Mouse (Mus musculus) liver, embryonic 14.5 days (tissue): ENCODE measurements around the gene Ube2s. TPM values are rescaled to one million over a fixed set of nuclear protein-coding genes. Genes with fewer than 3 reads are reported as not detected.

Experiments
- ATAC-seq: fragments of 200-750 bp; cut with Nextera tagmentation; 2 replicates; pipeline ENCODE4 v1.8.0; 2017; ENCODE audit warnings: moderate number of reproducible peaks, mild to moderate bottlenecking, moderate library complexity; ENCODE audit not compliant: insufficient read depth
- DNase-seq, 3 experiments: peaks; one replicate each; pipeline ENCODE4 v3.0.0-alpha.2; 2012 to 2013; ENCODE audit warnings: low read depth in 3 of 3, low spot score in 3 of 3
- H3K27ac ChIP-seq: fragments of 300-500 bp; sonication (generic); 2 replicates; pipeline ENCODE4 v1.5.1; 2014; ENCODE audit warnings: moderate library complexity, mild to moderate bottlenecking, control low read depth, inconsistent platforms
- H3K27me3 ChIP-seq: fragments of 300-500 bp; sonication (generic); 2 replicates; pipeline ENCODE4 v1.6.1; 2014; ENCODE audit warnings: mild to moderate bottlenecking, low read length, moderate library complexity; ENCODE audit not compliant: control insufficient read depth, insufficient read depth
- H3K36me3 ChIP-seq: fragments of 300-500 bp; sonication (generic); replicated peaks from 2 replicates; pipeline ENCODE4 v1.6.1; 2014; ENCODE audit warnings: low read depth; ENCODE audit not compliant: control insufficient read depth, insufficient read depth
- H3K4me1 ChIP-seq, 2 experiments: fragments of 200-500 bp in 1 of 2; fragments of 300-500 bp in 1 of 2; sonication (generic) in 1 of 2; replicated peaks; 2 replicates each; pipeline ENCODE4 v1.6.1; 2012 to 2014; ENCODE audit warnings: antibody characterized with exemption in 1 of 2, inconsistent platforms in 1 of 2, low read length in 1 of 2; ENCODE audit not compliant: control insufficient read depth in 2 of 2, insufficient read depth in 2 of 2
- H3K4me2 ChIP-seq: fragments of 300-500 bp; sonication (generic); 2 replicates; pipeline ENCODE4 v1.6.1; 2014; ENCODE audit warnings: low read depth, mild to moderate bottlenecking, control low read depth, moderate library complexity
- H3K4me3 ChIP-seq, 2 experiments: fragments of 200-500 bp in 1 of 2; fragments of 300-500 bp in 1 of 2; sonication (generic) in 1 of 2; 2 replicates each; pipeline ENCODE4 v1.5.1; 2012 to 2014; ENCODE audit warnings: low read depth in 2 of 2, low read length in 2 of 2, mild to moderate bottlenecking in 2 of 2, control low read depth in 1 of 2, inconsistent platforms in 1 of 2, moderate library complexity in 1 of 2; ENCODE audit not compliant: insufficient read depth in 1 of 2
- H3K9ac ChIP-seq: fragments of 300-500 bp; sonication (generic); replicated peaks from 2 replicates; pipeline ENCODE4 v1.6.1; 2014; ENCODE audit warnings: mild to moderate bottlenecking, control low read depth, moderate library complexity
- H3K9me3 ChIP-seq: fragments of 300-500 bp; sonication (generic); 2 replicates; pipeline ENCODE4 v1.6.1; 2016; ENCODE audit warnings: low read length, mixed read lengths; ENCODE audit not compliant: control insufficient read depth
- CTCF ChIP-seq: IDR thresholded peaks from 2 replicates; pipeline ENCODE4 v1.5.1; 2016; ENCODE audit warnings: antibody characterized with exemption, low read depth, control low read depth
- EP300 ChIP-seq: IDR thresholded peaks from 2 replicates; pipeline ENCODE4 v1.6.1; 2016; ENCODE audit warnings: antibody characterized with exemption, low read depth
- WGBS: fragments of 180-500 bp; shearing (Covaris S2); extraction: QIAGEN DNeasy Blood & Tissue Kit; methylation state at CpG from one replicate; pipeline ENCODE4 v1.1.7; 2014; ENCODE audit not compliant: insufficient replicate concordance; 5-methylcytosine and 5-hydroxymethylcytosine counted together
- polyA plus RNA-seq, 2 experiments: library from polyadenylated mRNA; depleted of rRNA in 1 of 2; stranded (reverse) in 1 of 2; unstranded in 1 of 2; fragments of >200 nt; fragmentation: Nextera tagmentation in 1 of 2; extraction: Ambion mirVana in 1 of 2; gene quantifications; 2 replicates each; pipeline versions ENCODE4 v1.2.1 to v1.2.3; 2012 to 2014

Ube2s gene
- polyA plus RNA-seq, 2 experiments, result 265 to 295 TPM

- 60% methylated on average over 2 of the region's 2 CpGs for WGBS
- H3K9ac ChIP-seq, result no peak within 1 kb of the TSS
- ATAC-seq, result no peak
- no peaks in the 10 kb centered on the region for H3K36me3 ChIP-seq
- peaks cover 16% of the 10 kb centered on the region for H3K27me3 ChIP-seq
- H3K9me3 ChIP-seq, result no peaks in the 10 kb centered on the region
- peaks cover 4 to 9% of the 10 kb centered on the region in 2 experiments for H3K4me1 ChIP-seq
- H3K27ac ChIP-seq, result no peak within 1 kb of the TSS
- TF ChIP-seq EP300 (no peak), CTCF (no peak)
- no peak within 1 kb of the TSS for H3K4me3 ChIP-seq
- H3K4me2 ChIP-seq, result peak within 1 kb of the TSS; percentile 20; the same call in 1 of the 2 replicates
- no peak for DNase-seq
Observed at GRCm38 (mm10) chr7:4782759-4783158, 29.6 kb downstream of the Ube2s start, which contains the start of the genes Il11 and Tmem190. Gene Il11, minus strand, starts transcription at chr7:4782859. Gene Tmem190, plus strand, starts transcription at chr7:4782937.

- H3K4me3 ChIP-seq, result no peak overlapping the region
- no peak for DNase-seq
- no peak overlapping the region for H3K27ac ChIP-seq
- WGBS, result 23% methylated on average over 3 of the region's 3 CpGs
- peaks cover 22% of the 10 kb centered on the region for H3K27me3 ChIP-seq
- no peak for ATAC-seq
- H3K4me2 ChIP-seq, result no peak overlapping the region
- H3K4me1 ChIP-seq, result peaks cover 4 to 7% of the 10 kb centered on the region in 2 experiments
- no peak overlapping the region for H3K9ac ChIP-seq
- TF ChIP-seq EP300 (no peak), CTCF (no peak)
- no peaks in the 10 kb centered on the region for H3K9me3 ChIP-seq
- no peaks in the 10 kb centered on the region for H3K36me3 ChIP-seq
Observed at GRCm38 (mm10) chr7:4782130-4782529, 30.3 kb downstream of the Ube2s start.

GRCm38 (mm10) chr7:4779921-4780320 is 32.5 kb downstream of the Ube2s start:
- Histone ChIP-seq H3K27me3 (peaks cover 44% of the 10 kb centered on the region), H3K36me3 (no peaks in the 10 kb centered on the region), H3K27ac (no peak overlapping the region), H3K9me3 (no peaks in the 10 kb centered on the region), H3K9ac (no peak overlapping the region), H3K4me3 (no peak overlapping the region), H3K4me1 (peaks cover 4 to 7% of the 10 kb centered on the region in 2 experiments), H3K4me2 (no peak overlapping the region)
- DNase-seq, result no peak
- no peak for TF ChIP-seq EP300
- TF ChIP-seq CTCF, result no peak
- 12% methylated on average over 5 of the region's 5 CpGs for WGBS
- no peak for ATAC-seq

- H3K4me2 ChIP-seq, result no peak overlapping the region
- H3K27ac ChIP-seq, result no peak overlapping the region
- ATAC-seq, result no peak
- no peaks in the 10 kb centered on the region for H3K36me3 ChIP-seq
- DNase-seq, result no peak
- 14% methylated on average over 20 of the region's 20 CpGs for WGBS
- H3K27me3 ChIP-seq, result peaks cover 56% of the 10 kb centered on the region
- H3K9me3 ChIP-seq, result no peaks in the 10 kb centered on the region
- H3K4me1 ChIP-seq, result no peaks in the 10 kb centered on the region
- H3K9ac ChIP-seq, result no peak overlapping the region
- H3K4me3 ChIP-seq, result no peak overlapping the region
- no peak for TF ChIP-seq CTCF
- TF ChIP-seq EP300, result no peak
Observed at GRCm38 (mm10) chr7:4777851-4778637, 34.3 kb downstream of the Ube2s start.
